Mouse (Mus musculus) heart, adult 2 months (tissue): ENCODE data around the gene 4932414N04Rik. TPM values are rescaled to one million over a fixed set of nuclear protein-coding genes. Genes with fewer than 3 reads are reported as not detected.
"Not testable (repeated sequence)": the region's sequence is repeated elsewhere in the genome, so short reads cannot be mapped to it uniquely, and the experiment has no call there.

ENCODE experiments used
- DNase-seq, 2 experiments: peaks; one replicate each; pipeline ENCODE4 v3.0.0; 2021
- H3K27ac ChIP-seq: fragments of 200-600 bp; 2 replicates; pipeline ENCODE4 v1.8.1; 2022
- H3K27me3 ChIP-seq: fragments of 200-500 bp; 2 replicates; pipeline ENCODE4 v1.6.1; 2012; ENCODE audit warnings: mild to moderate bottlenecking, low read length, inconsistent platforms, mixed read lengths; ENCODE audit not compliant: control insufficient read depth, insufficient read depth
- H3K36me3 ChIP-seq: fragments of 200-500 bp; 2 replicates; pipeline ENCODE4 v1.6.1; 2012; ENCODE audit warnings: low read length, inconsistent platforms; ENCODE audit not compliant: control insufficient read depth, insufficient read depth
- H3K4me1 ChIP-seq: fragments of 200-500 bp; 2 replicates; pipeline ENCODE4 v1.6.1; 2011; ENCODE audit warnings: low read length; ENCODE audit not compliant: control insufficient read depth, insufficient read depth
- H3K4me3 ChIP-seq: fragments of 200-600 bp; 2 replicates; pipeline ENCODE4 v1.8.1; 2022
- H3K79me2 ChIP-seq: fragments of 200-500 bp; replicated peaks from 2 replicates; pipeline ENCODE4 v1.6.1; 2012; ENCODE audit warnings: mild to moderate bottlenecking, inconsistent platforms, low read length, moderate library complexity, mixed read lengths; ENCODE audit not compliant: control insufficient read depth, insufficient read depth
- H3K9ac ChIP-seq: fragments of 200-500 bp; 2 replicates; pipeline ENCODE4 v1.6.1; 2012; ENCODE audit warnings: low read depth, mild to moderate bottlenecking, control low read depth, inconsistent platforms, low read length, mixed read lengths
- CTCF ChIP-seq: fragments of 200-600 bp; IDR thresholded peaks from 2 replicates; pipeline ENCODE4 v1.8.1; 2022; ENCODE audit warnings: antibody characterized with exemption, mild to moderate bottlenecking, moderate library complexity
- EP300 ChIP-seq: fragments of 200-500 bp; IDR thresholded peaks from 2 replicates; pipeline ENCODE4 v1.6.1; 2011; ENCODE audit warnings: low read depth, low read length, control low read depth; ENCODE audit not compliant: insufficient read depth
- POLR2A ChIP-seq: fragments of 200-500 bp; IDR thresholded peaks from 2 replicates; pipeline ENCODE4 v1.6.1; 2011; ENCODE audit warnings: mild to moderate bottlenecking, low read depth, low read length, control low read depth; ENCODE audit not compliant: insufficient read depth
- WGBS: fragments of 180-500 bp; shearing (Covaris S2); methylation state at CpG from one replicate; pipeline ENCODE4 v1.1.7; 2018; 5-methylcytosine and 5-hydroxymethylcytosine counted together
- intact Hi-C: fragments of 180-260 bp; cut with DNase I; formaldehyde crosslinking; loops from one replicate; pipeline ENCODE4 v1.15.1; 2025
- polyA plus RNA-seq: library from polyadenylated mRNA; depleted of rRNA; stranded (reverse); fragments of >200 nt; gene quantifications from 2 replicates; pipeline ENCODE4 v1.2.3, GENCODE M21; 2012
- total RNA-seq, 2 experiments: library from RNA; stranded (reverse); gene quantifications; 2 replicates each; pipeline ENCODE4 v1.2.3; 2021

Gene 4932414N04Rik
- total and polyA plus RNA-seq, 3 experiments: 0.02 TPM; not detected in 2

GRCm38 (mm10) chr2:68765371-68765770 is 109.1 kb downstream of the 4932414N04Rik start:
- H3K27ac ChIP-seq: no peak overlapping the region
- DNase-seq: no peak
- H3K27me3 ChIP-seq: no peaks in the 10 kb centered on the region
- H3K79me2 ChIP-seq: no peaks in the 10 kb centered on the region
- H3K9ac ChIP-seq: no peak overlapping the region
- H3K4me1 ChIP-seq: no peaks in the 10 kb centered on the region
- TF ChIP-seq CTCF (no peak), POLR2A (no peak), EP300 (no peak)
- no peaks in the 10 kb centered on the region for H3K36me3 ChIP-seq
- intact Hi-C loops: no loop called here
- 80% methylated on average over 1 of the region's 1 CpGs for WGBS
- H3K4me3 ChIP-seq: no peak overlapping the region

GRCm38 (mm10) chr2:68767186-68767890 is 111.1 kb downstream of the 4932414N04Rik start:
- Histone ChIP-seq H3K27ac (no peak overlapping the region), H3K4me1 (no peaks in the 10 kb centered on the region), H3K79me2 (no peaks in the 10 kb centered on the region), H3K9ac (no peak overlapping the region), H3K4me3 (no peak overlapping the region), H3K36me3 (no peaks in the 10 kb centered on the region), H3K27me3 (no peaks in the 10 kb centered on the region)
- intact Hi-C loops: no loop called here
- TF ChIP-seq CTCF (no peak), POLR2A (no peak), EP300 (no peak)
- WGBS: 60% methylated on average over 6 of the region's 6 CpGs
- no peak for DNase-seq

GRCm38 (mm10) chr2:68782268-68783132 is 126.2 kb downstream of the 4932414N04Rik start:
- peak overlapping the region; percentile 38; the same call in 1 of the 2 replicates for H3K27ac ChIP-seq
- intact Hi-C loops: loop anchor here (1.0 kb wide), 1 partner anchor 318 kb away; no protein-coding TSS in a partner anchor
- no peaks in the 10 kb centered on the region for H3K27me3 ChIP-seq
- H3K9ac ChIP-seq: peak overlapping the region; percentile 68; the same call in 1 of the 2 replicates
- peak; percentile 13 to 23 for DNase-seq
- TF ChIP-seq POLR2A: no peak
- TF ChIP-seq EP300: no peak
- TF ChIP-seq CTCF: no peak
- no peaks in the 10 kb centered on the region for H3K79me2 ChIP-seq
- 8% methylated on average over 16 of the region's 16 CpGs for WGBS
- H3K36me3 ChIP-seq: no peaks in the 10 kb centered on the region; the same call in 1 of the 2 replicates
- H3K4me3 ChIP-seq: peak overlapping the region; percentile 33
- peaks cover 5% of the 10 kb centered on the region for H3K4me1 ChIP-seq

GRCm38 (mm10) chr2:68783664-68784063 is 127.4 kb downstream of the 4932414N04Rik start:
- not testable (repeated sequence) for H3K27ac ChIP-seq
- WGBS: 95% methylated on average over 8 of the region's 8 CpGs
- intact Hi-C loops: loop anchor here (1.0 kb wide), 3 partner anchors 260 to 645 kb away; no protein-coding TSS in a partner anchor

GRCm38 (mm10) chr2:68784710-68785427 is 128.6 kb downstream of the 4932414N04Rik start:
- intact Hi-C loops: loop anchor here (1.0 to 5.0 kb wide), 4 partner anchors 77 to 643 kb away; partner anchors contain the start of gene Cers6
- 34% methylated on average over 5 of the region's 5 CpGs for WGBS
- Histone ChIP-seq H3K27ac (no peak overlapping the region), H3K36me3 (no peaks in the 10 kb centered on the region; the same call in 1 of the 2 replicates), H3K27me3 (no peaks in the 10 kb centered on the region), H3K79me2 (no peaks in the 10 kb centered on the region), H3K4me1 (peaks cover 5% of the 10 kb centered on the region), H3K4me3 (no peak overlapping the region), H3K9ac (no peak overlapping the region)
- TF ChIP-seq EP300: peak; percentile 88; the same call in 1 of the 2 replicates
- no peak for TF ChIP-seq POLR2A
- peak; percentile 89 for TF ChIP-seq CTCF
- DNase-seq: peak; percentile 78 to 84

More at GRCm38 (mm10) chr2:68783664-68784063, 127.4 kb downstream of the 4932414N04Rik start:
- DNase-seq, H3K9ac ChIP-seq, H3K36me3 ChIP-seq, H3K4me3 ChIP-seq, H3K4me1 ChIP-seq, H3K79me2 ChIP-seq, H3K27me3 ChIP-seq: not testable (repeated sequence)
